ENCODE assay signal across 8 mouse cellular contexts in genomic region chr7:80113989-80114388, GRCm38 (mm10). TPM values are rescaled to one million over a fixed set of nuclear protein-coding genes. Genes with fewer than 3 reads are reported as not detected.
DNase-seq lines count a peak whose midpoint lies in the region; ATAC-seq lines count a peak whose summit lies in the region.

No protein-coding gene starts in this region.

- H3K9ac ChIP-seq in embryonic facial prominence, embryonic 13.5 days, result peak overlapping the region; percentile 98
- H3K9ac ChIP-seq in heart, embryonic 15.5 days, result peak overlapping the region; percentile 99

- ATAC-seq in megakaryocyte, adult 5-6 weeks (ENCODE audit: poor library complexity, severe bottlenecking), result no peak
- ATAC-seq in embryonic facial prominence, embryonic 13.5 days (ENCODE audit: insufficient number of reproducible peaks, insufficient read depth, low FRiP score, low TSS enrichment, low read depth), result no peak
- ATAC-seq in heart, embryonic 15.5 days (replicated peaks; ENCODE audit: insufficient number of reproducible peaks, insufficient read depth, low FRiP score, low read depth), result no peak
- ATAC-seq in megakaryocyte-erythroid progenitor cell, adult 5-6 weeks (replicated peaks; ENCODE audit: low FRiP score, low TSS enrichment, poor library complexity, severe bottlenecking), result no peak
- no peak for ATAC-seq in monocyte, adult 5-6 weeks (replicated peaks; ENCODE audit: insufficient number of reproducible peaks, low FRiP score, low TSS enrichment, poor library complexity, severe bottlenecking)

- H3K9me3 ChIP-seq in megakaryocyte, embryonic 14.5 days, result no peaks in the 10 kb centered on the region
- H3K9me3 ChIP-seq in embryonic facial prominence, embryonic 13.5 days, result no peaks in the 10 kb centered on the region
- no peaks in the 10 kb centered on the region for H3K9me3 ChIP-seq in heart, embryonic 15.5 days (replicated peaks)

- H3K36me3 ChIP-seq in megakaryocyte, embryonic 14.5 days (replicated peaks; ENCODE audit: low read length), result no peaks in the 10 kb centered on the region
- H3K36me3 ChIP-seq in embryonic facial prominence, embryonic 13.5 days, result peaks cover 21% of the 10 kb centered on the region
- peaks cover 15% of the 10 kb centered on the region for H3K36me3 ChIP-seq in heart, embryonic 15.5 days

- H3K4me2 ChIP-seq in embryonic facial prominence, embryonic 13.5 days, result peak overlapping the region; percentile 85
- peak overlapping the region; percentile 88 for H3K4me2 ChIP-seq in heart, embryonic 15.5 days

- peak; percentile 81 for DNase-seq in kidney, postnatal 10 days
- DNase-seq in lung, postnatal 25 days (ENCODE audit: low spot score), result peak; percentile 83

- 6% methylated on average over 10 of the region's 10 CpGs for WGBS in embryonic facial prominence, embryonic 13.5 days
- WGBS in heart, embryonic 15.5 days, result 7% methylated on average over 10 of the region's 10 CpGs

- H3K27ac ChIP-seq in embryonic facial prominence, embryonic 13.5 days, result peak overlapping the region; percentile 97
- H3K27ac ChIP-seq in heart, embryonic 15.5 days, result peak overlapping the region; percentile 100

- peak overlapping the region; percentile 97 for H3K4me3 ChIP-seq in megakaryocyte, embryonic 14.5 days (replicated peaks)
- H3K4me3 ChIP-seq in embryonic facial prominence, embryonic 13.5 days, result peak overlapping the region; percentile 86
- H3K4me3 ChIP-seq in heart, embryonic 15.5 days, result peak overlapping the region; percentile 86

- peaks cover 97% of the 10 kb centered on the region for H3K4me1 ChIP-seq in megakaryocyte, embryonic 14.5 days
- peaks cover 45% of the 10 kb centered on the region for H3K4me1 ChIP-seq in embryonic facial prominence, embryonic 13.5 days
- H3K4me1 ChIP-seq in heart, embryonic 15.5 days (replicated peaks), result peaks cover 68% of the 10 kb centered on the region

- H3K27me3 ChIP-seq in megakaryocyte, embryonic 14.5 days (replicated peaks), result no peaks in the 10 kb centered on the region
- H3K27me3 ChIP-seq in embryonic facial prominence, embryonic 13.5 days, result no peaks in the 10 kb centered on the region
- H3K27me3 ChIP-seq in heart, embryonic 15.5 days, result no peaks in the 10 kb centered on the region

RNA-seq across cellular contexts. Expression of gene Idh2, which starts 1.2 kb away (rescaled TPM):
- polyA plus RNA-seq in megakaryocyte, embryonic 14.5 days (2012; ENCODE audit: insufficient read depth, low replicate concordance), result 14.1 and 79.2 TPM in 2 replicates
- 74.9 and 77.7 TPM in 2 replicates for total RNA-seq in megakaryocyte, adult 5-6 weeks (2015)
- 85.5 and 90.4 TPM in 2 replicates for total RNA-seq in megakaryocyte, adult 5-6 weeks (2017)
- polyA plus RNA-seq in embryonic facial prominence, embryonic 13.5 days (2015; fragmentation: Nextera tagmentation; extraction: Ambion mirVana), result 514 and 560 TPM in 2 replicates
- polyA plus RNA-seq in heart, embryonic 15.5 days (2015; fragmentation: Nextera tagmentation; extraction: Ambion mirVana), result 2,234 and 2,284 TPM in 2 replicates
- total RNA-seq in megakaryocyte-erythroid progenitor cell, adult 5-6 weeks (2014; fragmentation: Nextera tagmentation), result 80.7 and 102 TPM in 2 replicates
- total RNA-seq in megakaryocyte-erythroid progenitor cell, adult 5-6 weeks (2017), result 117 and 132 TPM in 2 replicates
- 23.3 to 27.2 TPM (median 24.2 TPM) in 3 replicates for total RNA-seq in monocyte, adult 5-6 weeks (2017)
